Mouse (Mus musculus) heart, adult 8-10 months (tissue): ENCODE measurements around the gene Mb. TPM values are rescaled to one million over a fixed set of nuclear protein-coding genes. Genes with fewer than 3 reads are reported as not detected.
A peak's percentile ranks its signal among the peaks of the same experiment; 100 is the strongest.

ENCODE experiments used
- DNase-seq: peaks from one replicate; pipeline ENCODE4 v3.0.0; 2022; ENCODE audit warnings: low spot score
- total RNA-seq, 4 experiments: library from RNA; stranded (reverse); gene quantifications; 2 replicates each; pipeline ENCODE4 v1.2.4; 2022

Mb gene
- over 10,000 TPM; 20,391 to 21,800 (median 21,272) TPM for total RNA-seq

DNA sequence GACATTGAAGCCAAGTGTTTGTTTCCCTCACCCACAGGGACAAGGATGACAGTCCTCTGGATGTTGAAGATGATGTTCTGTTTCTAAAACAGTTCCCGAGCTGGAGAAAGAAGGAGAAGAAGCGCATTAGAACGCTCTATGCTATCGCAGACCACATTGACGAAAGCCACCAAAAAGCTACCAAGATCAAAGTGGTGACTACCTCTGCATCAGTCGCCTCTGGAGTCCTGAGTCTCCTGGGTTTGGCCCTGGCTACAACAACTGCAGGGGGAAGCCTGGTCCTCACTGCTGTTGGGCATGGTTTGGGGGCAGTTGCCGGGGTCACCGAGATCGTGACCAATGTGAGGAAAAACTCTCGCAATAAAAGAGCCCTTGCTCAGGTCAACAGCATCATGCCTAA is at the start of gene Mb:
Gene Mb (minus strand): TSS at position 101 of the 400 bp plus-strand sequence.
- DNase-seq: no peak

- no peak for DNase-seq
Measured at GRCm38 (mm10) chr15:77099756-77100155, 49.3 kb upstream of the Mb start.

GRCm38 (mm10) chr15:77097358-77097757 is 46.9 kb upstream of the Mb start:
- DNase-seq: no peak

GRCm38 (mm10) chr15:77095216-77095615 is 44.7 kb upstream of the Mb start:
- no peak for DNase-seq

GRCm38 (mm10) chr15:77094431-77094830 is 44.0 kb upstream of the Mb start:
- no peak for DNase-seq

GRCm38 (mm10) chr15:77091394-77091793 is 40.9 kb upstream of the Mb start:
- DNase-seq: no peak

DNA sequence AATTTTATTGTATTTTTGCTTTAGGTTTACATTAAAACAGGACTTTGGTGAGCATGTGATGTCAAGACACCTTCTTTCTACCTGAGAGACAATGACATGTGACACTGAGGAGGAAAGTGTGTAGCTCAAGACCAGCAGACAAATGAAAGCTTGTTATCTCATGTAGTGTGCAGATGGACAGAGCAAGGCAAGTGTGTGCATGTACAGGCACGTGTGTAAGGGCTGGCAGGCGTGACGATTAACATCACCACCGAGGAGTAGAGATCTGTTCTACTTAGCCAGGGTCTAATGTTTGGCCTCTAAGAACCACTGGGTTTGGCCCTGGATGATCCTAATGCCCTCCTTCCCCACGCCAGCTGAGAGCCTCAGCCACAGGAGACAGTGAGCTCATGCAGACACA is 40.1 kb upstream of the Mb start:
- DNase-seq: no peak

DNA sequence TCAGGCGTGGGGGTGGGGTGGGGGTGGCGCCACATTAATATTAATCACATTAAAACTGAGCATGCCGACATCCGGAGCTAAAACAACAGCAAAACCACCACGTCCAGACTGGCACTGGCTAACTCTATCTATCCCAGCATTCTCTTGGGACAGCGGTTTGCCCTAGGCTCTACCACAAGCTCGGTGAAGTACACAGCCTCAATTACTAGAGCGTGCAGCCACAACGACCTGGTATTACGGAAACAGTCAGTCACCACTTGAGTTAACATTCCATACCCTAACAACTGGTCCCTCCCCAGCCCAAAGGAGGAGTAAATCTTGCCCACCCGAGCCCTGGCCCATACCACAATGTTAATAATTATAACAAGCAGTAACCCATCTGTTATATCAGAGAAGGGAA is 38.8 kb upstream of the Mb start:
- DNase-seq: no peak

GRCm38 (mm10) chr15:77086488-77086887 is 36.0 kb upstream of the Mb start:
- DNase-seq: no peak

DNA sequence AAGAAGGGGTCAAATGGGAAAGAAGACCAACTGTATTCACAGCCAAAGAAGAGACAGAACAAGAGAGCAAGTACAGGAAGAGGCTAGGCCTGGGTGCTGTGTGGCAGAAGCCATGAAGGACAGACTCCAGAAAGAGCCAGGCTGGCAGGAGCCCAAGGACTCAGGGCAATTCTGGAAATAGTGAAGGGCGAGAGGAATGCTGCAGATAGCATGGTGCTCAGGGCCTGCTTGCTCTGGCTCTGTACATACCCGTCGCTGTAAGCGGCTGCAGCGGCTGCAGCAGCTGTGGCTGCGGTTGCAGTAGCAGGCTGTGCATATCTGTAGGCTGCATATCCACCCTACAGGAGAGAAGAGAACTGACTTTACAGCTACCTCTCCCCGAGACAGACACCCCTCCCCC is 35.3 kb upstream of the Mb start:
- DNase-seq: peak; percentile 45

DNA sequence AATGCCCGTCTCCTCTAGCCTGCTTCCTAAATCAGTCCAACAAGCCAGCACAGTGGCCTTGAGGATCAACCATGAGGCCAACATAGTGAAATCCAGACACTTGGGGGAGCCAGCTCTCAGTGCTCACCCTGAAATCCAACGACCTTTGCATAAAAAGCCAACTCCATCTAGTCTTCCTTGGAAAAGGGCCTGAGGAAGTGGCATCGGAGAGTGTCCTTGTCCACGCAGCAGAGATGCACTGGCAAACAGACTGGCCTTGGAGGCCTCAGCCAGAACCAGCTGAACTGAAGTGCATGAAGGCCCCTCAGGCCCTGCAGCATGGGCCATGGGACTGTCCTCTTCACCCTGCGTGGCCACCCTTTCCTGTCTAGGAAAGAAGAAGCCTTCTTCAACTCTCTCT is 31.0 kb upstream of the Mb start:
- no peak for DNase-seq

DNA sequence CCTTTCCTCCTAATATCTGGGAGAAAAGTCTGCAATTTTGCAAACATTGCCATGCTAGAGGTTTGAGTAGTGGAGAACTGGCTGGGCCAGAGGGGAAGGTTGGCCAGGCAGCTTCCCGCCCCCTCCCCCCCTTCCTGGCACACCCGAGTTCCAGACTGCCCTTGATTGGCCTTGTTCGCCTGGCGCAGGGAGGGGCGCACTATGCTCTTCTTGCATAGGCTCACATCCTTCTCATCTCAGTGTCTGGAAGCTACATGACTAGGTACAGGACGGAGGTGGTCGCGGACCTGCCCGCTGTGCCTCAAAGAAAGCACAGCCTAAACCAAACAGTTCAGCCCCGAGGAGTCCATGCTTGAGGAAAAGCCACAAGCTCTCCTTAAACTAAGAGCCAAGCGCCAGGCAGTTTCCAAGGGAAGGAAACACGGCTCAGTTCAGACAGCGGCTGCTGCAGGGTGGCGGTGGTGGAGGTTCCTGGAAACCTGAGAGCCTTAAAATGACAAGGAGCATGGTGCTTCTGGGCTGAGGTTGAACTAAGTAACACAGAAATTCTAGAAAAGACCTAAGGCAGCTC is 30.3 kb upstream of the Mb start:
- no peak for DNase-seq

GRCm38 (mm10) chr15:77079890-77080361 is 29.5 kb upstream of the Mb start:
- peak; percentile 41 for DNase-seq

- no peak for DNase-seq
Measured at GRCm38 (mm10) chr15:77079256-77079822, 28.9 kb upstream of the Mb start.

- DNase-seq: no peak
Measured at GRCm38 (mm10) chr15:77078786-77079185, 28.3 kb upstream of the Mb start.

- DNase-seq: no peak
Measured at GRCm38 (mm10) chr15:77077906-77078305, 27.4 kb upstream of the Mb start.

DNA sequence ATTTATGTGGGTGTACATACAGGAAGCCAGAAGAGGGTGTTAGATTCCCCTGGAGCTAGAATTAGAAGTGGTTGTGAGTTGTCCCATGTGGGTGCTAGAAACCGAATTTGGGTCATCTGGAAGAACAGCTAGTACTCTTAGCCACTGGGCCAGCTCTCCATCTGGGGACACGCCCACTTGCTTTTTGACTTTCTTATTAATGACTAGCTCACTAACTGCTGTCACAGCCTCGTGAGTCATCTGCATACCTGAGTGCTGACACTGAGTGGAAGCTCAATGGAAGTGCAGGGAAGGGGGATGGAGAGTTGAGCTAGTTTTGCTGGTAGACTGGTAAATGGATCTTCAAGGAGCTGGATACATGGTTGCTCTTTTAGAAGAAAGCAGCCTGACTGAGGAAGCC is 26.1 kb upstream of the Mb start:
- peak; percentile 31 for DNase-seq

DNA sequence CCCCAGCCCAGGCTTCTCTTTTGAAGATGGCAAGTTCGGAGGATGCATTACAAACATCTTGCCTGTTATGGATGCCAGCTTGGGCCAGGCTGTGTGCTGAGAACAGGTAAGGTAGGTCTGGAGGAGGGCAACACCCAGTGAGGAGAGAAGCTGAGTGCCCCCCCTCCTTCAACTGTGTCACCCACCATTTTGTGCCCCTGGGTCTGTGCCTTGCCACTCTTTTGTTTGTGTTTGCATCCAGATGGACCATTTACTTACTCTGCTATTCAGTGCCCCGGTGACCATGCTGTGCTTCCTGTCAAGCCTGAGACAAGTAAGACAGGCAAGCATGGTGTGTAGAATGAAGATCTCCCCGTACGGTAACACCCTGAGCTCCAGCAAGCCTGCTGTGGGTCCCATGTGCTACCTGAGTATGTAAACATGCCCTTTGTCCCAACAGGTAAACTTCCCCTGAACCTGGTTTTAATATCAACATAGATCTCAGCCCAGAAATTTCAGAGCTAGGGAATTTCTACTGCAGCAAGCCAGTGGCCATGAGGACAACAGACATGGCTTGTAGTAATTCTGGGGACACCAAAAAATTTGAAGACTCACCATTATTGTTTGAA is 22.2 kb upstream of the Mb start:
- no peak for DNase-seq

DNA sequence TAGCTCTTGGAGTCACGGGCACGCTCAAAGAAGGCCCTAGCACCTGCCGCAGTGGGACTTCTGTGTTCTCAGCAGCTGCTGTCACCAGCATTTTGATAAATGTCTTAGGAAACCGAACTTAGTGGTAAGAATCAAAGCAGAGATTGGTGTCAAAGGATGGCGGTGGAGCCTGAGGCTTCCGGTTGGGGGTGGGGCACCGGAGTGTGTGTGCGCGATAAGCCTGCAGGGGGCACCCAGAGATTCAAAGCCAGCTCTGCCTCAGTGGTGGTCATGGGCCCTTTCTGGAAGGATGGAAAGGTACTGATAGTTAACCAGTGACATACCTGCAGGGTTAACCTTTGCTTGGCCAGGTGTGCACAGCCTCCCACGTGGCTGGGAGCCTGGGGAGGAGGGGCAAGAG is 21.0 kb upstream of the Mb start:
- DNase-seq: no peak

DNA sequence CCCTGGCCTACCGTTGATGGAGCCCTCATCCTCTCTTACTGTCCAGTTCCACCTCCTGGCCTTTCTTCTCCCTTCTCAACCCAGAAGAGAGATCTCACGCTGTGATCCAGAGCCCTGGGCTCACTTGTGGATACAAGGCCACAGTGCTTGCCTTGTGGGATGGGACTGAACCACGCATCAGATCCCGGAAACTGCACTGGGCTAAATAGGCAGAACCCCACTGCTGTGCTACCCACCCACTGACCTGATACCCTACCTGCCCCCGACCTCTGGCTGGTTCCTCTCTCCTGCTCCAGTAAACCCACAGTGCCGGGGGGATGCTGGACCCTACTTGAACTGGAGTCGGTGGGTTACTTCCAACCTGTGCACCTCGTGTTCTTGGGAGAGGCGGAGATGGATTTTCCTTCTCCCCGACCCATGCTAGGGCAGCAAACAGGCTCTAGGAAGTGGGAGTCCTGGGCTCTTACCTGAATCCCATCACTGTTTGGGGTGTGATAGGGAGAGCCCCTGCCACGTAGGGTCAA is 20.3 kb upstream of the Mb start:
- DNase-seq: no peak

- DNase-seq: no peak
Measured at GRCm38 (mm10) chr15:77069019-77069418, 18.5 kb upstream of the Mb start.

GRCm38 (mm10) chr15:77068439-77068861 is 18.0 kb upstream of the Mb start:
- DNase-seq: peak; percentile 38

DNA sequence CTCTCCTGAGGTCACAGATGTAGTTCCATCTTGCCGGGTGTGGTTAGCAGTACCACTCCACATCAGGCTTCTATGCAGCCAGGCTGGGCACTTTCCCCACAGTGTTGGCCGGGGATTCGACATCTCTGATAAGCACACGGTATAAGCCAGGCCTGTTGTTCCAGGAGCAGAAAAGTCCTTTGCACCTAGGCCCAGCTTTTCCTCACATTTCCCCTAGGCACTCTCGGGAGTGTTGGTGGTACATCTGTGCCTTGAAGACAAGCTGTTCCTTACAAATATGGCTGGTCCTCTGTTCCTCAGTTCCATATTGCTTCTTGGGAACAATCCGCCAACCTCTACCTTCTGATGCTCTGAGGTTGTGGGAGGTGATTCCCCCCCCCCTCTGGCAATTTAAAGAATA is 15.8 kb upstream of the Mb start:
- no peak for DNase-seq
